Mouse (Mus musculus): ENCODE data around the gene Sephs2. TPM values are rescaled to one million over a fixed set of nuclear protein-coding genes. Genes with fewer than 3 reads are reported as not detected.

Gene Sephs2
- polyA plus RNA-seq, 1 experiment = 1.5 TPM

DNA sequence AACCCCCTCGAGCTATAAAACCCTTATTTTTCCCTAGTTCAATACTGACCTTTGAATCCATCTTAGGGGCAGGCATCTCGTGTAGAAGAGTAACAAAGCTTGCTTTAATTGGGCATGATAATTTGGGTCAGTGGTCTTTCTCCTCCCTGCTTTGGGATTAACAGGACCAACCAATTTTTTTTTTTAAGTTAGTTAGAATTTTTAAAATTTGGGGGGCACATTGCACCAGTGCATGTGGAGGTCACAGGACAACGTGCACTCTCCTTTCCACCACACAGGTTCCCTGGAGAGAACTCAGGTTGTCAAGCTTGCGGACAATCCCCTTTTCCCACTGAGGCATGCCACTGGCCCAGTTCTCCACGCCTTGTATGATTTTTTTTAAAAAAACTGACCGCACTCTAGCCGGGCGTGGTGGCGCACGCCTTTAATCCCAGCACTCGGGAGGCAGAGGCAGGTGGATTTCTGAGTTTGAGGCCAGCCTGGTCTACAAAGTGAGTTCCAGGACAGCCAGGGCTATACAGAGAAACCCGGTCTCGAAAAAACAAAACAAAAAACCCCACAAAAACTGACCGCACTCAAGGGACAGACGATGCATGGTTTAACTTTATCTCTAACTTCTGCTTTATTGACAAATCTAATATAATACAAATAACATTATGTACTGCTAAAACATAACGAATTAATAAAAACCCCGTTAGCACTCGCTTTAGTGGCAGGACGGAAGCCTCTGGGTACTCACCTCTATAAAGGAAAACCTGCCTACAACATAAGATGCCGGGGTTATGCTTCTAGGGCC, 41.8 kb downstream of the Sephs2 start:
- peaks cover 14% of the 10 kb centered on the region for H3K9me3 ChIP-seq (ENCODE audit: control insufficient read depth, low read length)
- no peak for TF ChIP-seq TAL1 (IDR thresholded peaks at IDR 0.05; ENCODE audit: low read length)
- no peak for TF ChIP-seq GATA1 (IDR thresholded peaks at IDR 0.05; ENCODE audit: low read length)
- peaks cover 78% of the 10 kb centered on the region for H3K4me1 ChIP-seq (ENCODE audit: control insufficient read depth)
- H3K36me3 ChIP-seq (ENCODE audit: control insufficient read depth) = peaks cover 52% of the 10 kb centered on the region
- peak overlapping the region; percentile 95 for H3K4me3 ChIP-seq (replicated peaks)
- no peaks in the 10 kb centered on the region for H3K27me3 ChIP-seq (ENCODE audit: control insufficient read depth)

DNA sequence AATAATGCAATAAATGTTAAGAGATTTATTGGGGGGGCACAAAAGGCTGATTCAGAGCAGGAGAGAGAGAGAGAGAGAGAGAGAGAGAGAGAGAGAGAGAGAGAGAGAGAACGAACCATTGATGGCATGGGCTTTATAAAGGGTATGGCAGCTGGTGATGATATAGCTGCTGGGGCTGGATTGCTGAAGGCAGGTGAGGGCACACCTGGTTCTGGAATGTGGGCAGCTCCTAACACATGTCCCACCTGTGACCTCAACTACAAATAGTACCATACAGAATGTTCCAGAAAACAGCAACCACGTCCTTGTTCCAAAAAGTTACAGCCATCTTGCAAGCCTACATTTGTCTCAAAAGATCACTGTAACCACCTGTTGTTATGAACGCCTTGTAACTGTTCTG, 42.5 kb downstream of the Sephs2 start:
- Histone ChIP-seq H3K36me3 (ENCODE audit: control insufficient read depth) (peaks cover 48% of the 10 kb centered on the region), H3K9me3 (ENCODE audit: control insufficient read depth, low read length) (peaks cover 11% of the 10 kb centered on the region), H3K4me3 (replicated peaks) (peak overlapping the region; percentile 95), H3K27me3 (ENCODE audit: control insufficient read depth) (no peaks in the 10 kb centered on the region), H3K4me1 (ENCODE audit: control insufficient read depth) (peaks cover 79% of the 10 kb centered on the region)
- TF ChIP-seq GATA1 (IDR thresholded peaks at IDR 0.05; ENCODE audit: low read length) (no peak), TAL1 (IDR thresholded peaks at IDR 0.05; ENCODE audit: low read length) (no peak)

DNA sequence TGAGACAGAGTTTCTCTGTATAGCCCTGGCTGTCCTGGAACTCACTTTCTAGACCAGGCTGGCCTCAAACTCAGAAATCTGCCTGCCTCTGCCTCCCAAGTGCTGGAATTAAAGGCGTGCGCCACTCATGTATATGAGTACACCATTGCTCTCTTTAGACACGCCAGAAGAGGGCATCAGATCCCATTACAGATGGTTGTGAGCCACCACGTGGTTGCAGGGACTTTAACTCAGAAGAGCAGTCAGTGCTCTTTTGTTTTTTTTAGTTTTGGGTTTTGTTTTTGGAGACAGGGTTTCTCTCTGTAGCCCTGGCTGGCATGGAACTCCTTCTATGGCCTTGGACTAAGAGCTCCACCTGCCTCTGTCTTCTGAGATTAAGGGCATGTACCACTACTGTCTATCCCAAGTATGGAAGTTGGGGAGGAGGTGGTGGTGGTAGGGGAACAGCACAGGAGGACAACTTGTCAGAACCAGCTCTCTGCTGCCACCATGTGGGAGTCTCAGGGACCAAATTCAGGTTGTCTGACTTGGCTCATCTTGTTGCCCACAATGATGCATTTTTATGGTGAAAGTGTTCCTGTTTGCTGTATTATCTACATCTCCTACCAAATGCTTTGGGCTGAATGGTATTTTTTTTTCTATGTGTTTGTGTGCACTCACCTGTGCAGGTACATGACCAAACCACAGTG, 45.1 kb downstream of the Sephs2 start:
- Histone ChIP-seq H3K9me3 (ENCODE audit: control insufficient read depth, low read length) (no peaks in the 10 kb centered on the region), H3K36me3 (ENCODE audit: control insufficient read depth) (peaks cover 30% of the 10 kb centered on the region), H3K4me1 (ENCODE audit: control insufficient read depth) (peaks cover 92% of the 10 kb centered on the region), H3K4me3 (replicated peaks) (no peak overlapping the region), H3K27me3 (ENCODE audit: control insufficient read depth) (no peaks in the 10 kb centered on the region)
- no peak for TF ChIP-seq TAL1 (IDR thresholded peaks at IDR 0.05; ENCODE audit: low read length)
- TF ChIP-seq GATA1 (IDR thresholded peaks at IDR 0.05; ENCODE audit: low read length) = no peak

DNA sequence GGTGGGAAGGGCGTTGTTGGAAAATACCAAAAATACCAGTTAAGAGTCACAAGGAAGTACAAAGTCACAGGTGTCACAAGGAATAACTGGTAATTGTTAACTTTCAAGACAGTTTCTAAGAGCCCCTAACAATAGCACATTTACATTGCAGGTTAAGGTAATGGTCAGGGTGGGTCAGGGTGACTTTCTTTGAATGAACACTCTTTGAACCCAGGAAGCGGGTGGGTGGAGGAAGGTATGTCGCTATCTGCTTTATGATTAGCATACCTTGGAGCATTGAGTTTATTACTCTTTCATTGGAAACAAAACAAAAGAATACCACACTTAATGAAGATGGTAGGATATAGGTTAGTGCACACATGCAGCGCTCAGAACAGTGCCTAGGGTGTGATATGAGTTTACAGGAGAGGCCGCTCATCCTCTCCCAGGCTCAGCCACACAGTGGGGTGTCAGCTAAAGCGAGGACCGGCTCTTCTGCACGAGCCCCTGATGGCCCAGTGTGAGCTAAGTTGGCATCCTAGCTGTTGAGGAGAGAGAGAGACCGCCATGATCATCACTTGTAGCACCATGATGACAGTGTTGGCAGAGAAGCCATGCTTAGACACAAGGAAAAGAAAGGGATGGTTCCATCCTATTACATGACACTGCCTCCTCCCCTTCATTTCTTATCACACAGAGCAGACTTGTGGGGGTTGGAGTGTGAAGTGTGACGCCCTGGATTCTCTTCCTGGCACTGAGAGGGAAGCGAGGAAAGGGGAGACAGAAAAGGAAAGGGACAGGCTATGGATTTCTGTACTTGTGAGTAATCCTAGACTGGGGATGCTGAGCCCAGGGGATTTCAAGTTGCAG, 48.5 kb downstream of the Sephs2 start:
- peak overlapping the region; percentile 52 for H3K4me3 ChIP-seq (replicated peaks)
- H3K9me3 ChIP-seq (ENCODE audit: control insufficient read depth, low read length) = peaks cover 3% of the 10 kb centered on the region; the same call in 1 of the 2 replicates
- H3K4me1 ChIP-seq (ENCODE audit: control insufficient read depth) = peaks cover 87% of the 10 kb centered on the region
- TF ChIP-seq GATA1 (IDR thresholded peaks at IDR 0.05; ENCODE audit: low read length) (peak; percentile 84), TAL1 (IDR thresholded peaks at IDR 0.05; ENCODE audit: low read length) (peak; percentile 90)
- H3K27me3 ChIP-seq (ENCODE audit: control insufficient read depth) = no peaks in the 10 kb centered on the region
- H3K36me3 ChIP-seq (ENCODE audit: control insufficient read depth) = peaks cover 23% of the 10 kb centered on the region

DNA sequence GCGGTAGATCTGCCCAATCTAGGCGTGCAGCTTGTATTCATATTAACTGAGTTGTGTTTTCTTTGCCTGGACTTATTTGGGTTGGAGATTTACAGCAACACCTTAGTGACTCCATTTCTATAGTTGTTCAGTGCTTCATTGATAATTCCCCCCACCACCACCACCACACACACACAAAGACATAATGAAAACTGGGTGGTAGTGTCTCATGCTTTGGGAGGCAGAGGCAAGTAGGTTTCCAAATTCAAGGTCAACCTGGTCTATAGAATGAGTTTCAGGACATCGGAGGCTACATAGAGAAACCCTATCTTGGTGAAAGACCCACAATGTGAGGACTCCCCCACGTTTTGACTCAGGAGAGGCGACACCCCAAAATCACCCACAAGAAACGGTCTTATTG, 49.2 kb downstream of the Sephs2 start:
- TF ChIP-seq GATA1 (IDR thresholded peaks at IDR 0.05; ENCODE audit: low read length) (no peak), TAL1 (IDR thresholded peaks at IDR 0.05; ENCODE audit: low read length) (no peak)
- H3K4me1 ChIP-seq (ENCODE audit: control insufficient read depth) = peaks cover 88% of the 10 kb centered on the region
- peaks cover 16% of the 10 kb centered on the region for H3K36me3 ChIP-seq (ENCODE audit: control insufficient read depth)
- H3K9me3 ChIP-seq (ENCODE audit: control insufficient read depth, low read length) = peaks cover 3% of the 10 kb centered on the region; the same call in 1 of the 2 replicates
- no peak overlapping the region for H3K4me3 ChIP-seq (replicated peaks)
- no peaks in the 10 kb centered on the region for H3K27me3 ChIP-seq (ENCODE audit: control insufficient read depth)

DNA sequence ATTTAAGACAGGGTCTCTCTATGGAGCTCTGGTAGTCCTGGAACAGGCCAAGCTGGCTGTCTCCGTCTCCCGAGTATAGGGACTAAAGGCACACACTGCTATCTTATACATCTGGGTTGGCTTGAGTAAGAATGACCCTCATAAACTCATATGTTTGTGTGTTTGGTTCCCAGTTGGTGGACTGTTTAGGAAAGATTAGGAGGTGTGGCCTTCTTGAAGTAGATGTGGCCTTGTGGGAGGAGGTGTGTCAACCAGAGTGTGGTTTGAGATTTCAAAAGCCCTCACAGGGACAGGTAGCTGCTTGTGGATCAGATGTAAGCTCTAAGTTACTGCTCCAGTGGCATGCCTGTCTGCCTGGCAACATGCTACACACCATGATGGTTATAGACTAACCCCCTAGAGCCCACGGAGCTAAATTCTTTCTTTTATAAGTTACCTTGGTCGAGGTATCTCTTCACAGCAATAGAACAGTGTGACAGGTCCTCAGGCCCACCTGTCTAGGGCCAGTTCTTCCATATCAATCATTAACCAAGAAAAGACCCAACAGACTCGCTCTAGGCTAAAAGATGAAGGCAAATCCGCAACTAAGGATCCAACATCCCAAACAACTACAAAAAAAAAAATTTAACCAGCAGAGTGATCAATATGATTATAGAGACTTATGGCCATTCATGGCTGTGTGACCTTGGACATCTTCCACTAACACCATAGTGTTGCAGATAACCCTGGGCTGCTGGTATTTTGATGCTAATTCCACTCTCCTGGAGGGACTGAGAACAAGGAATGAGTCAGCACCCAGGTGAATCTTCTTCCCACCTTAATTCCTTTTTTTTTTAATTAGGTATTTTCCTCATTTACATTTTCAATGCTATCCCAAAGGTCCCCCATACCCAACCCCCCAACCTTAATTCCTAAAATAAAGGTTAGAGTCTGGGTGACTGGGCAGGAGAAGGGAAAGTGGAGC, 50.1 kb downstream of the Sephs2 start:
- H3K4me1 ChIP-seq (ENCODE audit: control insufficient read depth) = peaks cover 88% of the 10 kb centered on the region
- peaks cover 11% of the 10 kb centered on the region for H3K36me3 ChIP-seq (ENCODE audit: control insufficient read depth)

DNA sequence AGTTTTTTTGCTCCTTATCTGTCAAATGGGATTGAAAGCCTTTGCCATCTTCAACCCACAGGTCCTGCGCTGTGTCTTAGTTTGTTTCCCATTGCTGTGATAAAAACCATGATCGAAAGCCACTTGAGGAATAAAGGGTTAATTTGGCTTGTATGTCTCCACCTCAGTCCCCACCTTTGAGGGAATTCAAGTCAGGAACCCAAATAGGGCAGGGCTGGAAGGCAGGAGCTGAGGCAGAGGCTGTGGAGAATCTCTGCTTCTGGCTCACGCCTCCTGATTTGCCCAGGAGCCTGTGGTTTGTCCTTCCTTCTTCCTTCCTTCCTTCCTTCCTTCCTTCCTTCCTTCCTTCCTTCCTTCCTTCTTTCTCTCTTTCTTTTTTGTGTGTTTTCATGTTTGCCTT, 50.7 kb downstream of the Sephs2 start:
- H3K4me1 ChIP-seq (ENCODE audit: control insufficient read depth) = peaks cover 90% of the 10 kb centered on the region
- H3K4me3 ChIP-seq (replicated peaks) = no peak overlapping the region
- peaks cover 3% of the 10 kb centered on the region; the same call in 1 of the 2 replicates for H3K9me3 ChIP-seq (ENCODE audit: control insufficient read depth, low read length)
- TF ChIP-seq TAL1 (IDR thresholded peaks at IDR 0.05; ENCODE audit: low read length) (no peak), GATA1 (IDR thresholded peaks at IDR 0.05; ENCODE audit: low read length) (no peak)
- H3K27me3 ChIP-seq (ENCODE audit: control insufficient read depth) = no peaks in the 10 kb centered on the region
- peaks cover 11% of the 10 kb centered on the region for H3K36me3 ChIP-seq (ENCODE audit: control insufficient read depth)

More for the DNA sequence above, 50.1 kb downstream of the Sephs2 start:
- Histone ChIP-seq H3K9me3 (ENCODE audit: control insufficient read depth, low read length) (peaks cover 3% of the 10 kb centered on the region; the same call in 1 of the 2 replicates), H3K27me3 (ENCODE audit: control insufficient read depth) (no peaks in the 10 kb centered on the region), H3K4me3 (replicated peaks) (peak overlapping the region; percentile 20)
- TF ChIP-seq GATA1 (IDR thresholded peaks at IDR 0.05; ENCODE audit: low read length) (0 out of 2 replicates have a peak, but pooled peaks have one; percentile 14), TAL1 (IDR thresholded peaks at IDR 0.05; ENCODE audit: low read length) (peak; percentile 51; the same call in 2 of the 3 replicates)

Other genes starting within 250 kb of the Sephs2 start
- 173 and 193 TPM in 2 replicates for gene Maz, start 247.0 kb downstream of the Sephs2 start, polyA plus RNA-seq (2012)
- 19.9 and 23.7 TPM in 2 replicates for gene Kif22, start 231.6 kb downstream of the Sephs2 start, polyA plus RNA-seq (2012)
- not detected in 2 replicates for gene Zg16, start 186.7 kb downstream of the Sephs2 start, polyA plus RNA-seq (2012)
- 1.2 and 1.4 TPM in 2 replicates for gene AI467606, start 182.7 kb downstream of the Sephs2 start, polyA plus RNA-seq (2012)
- gene Qprt, start 151.8 kb downstream of the Sephs2 start, polyA plus RNA-seq (2012) = 0.12 and 0.17 TPM in 2 replicates
- 0.52 and 0.83 TPM in 2 replicates for gene Spn, start 136.2 kb downstream of the Sephs2 start, polyA plus RNA-seq (2012)
- gene Cd2bp2, start 78.0 kb downstream of the Sephs2 start, polyA plus RNA-seq (2012) = 6.9 and 9.2 TPM in 2 replicates
- gene Tbc1d10b, start 65.6 kb downstream of the Sephs2 start, polyA plus RNA-seq (2012) = 9.3 and 10.4 TPM in 2 replicates
- gene Mylpf, start 65.2 kb downstream of the Sephs2 start, polyA plus RNA-seq (2012) = 2.0 and 3.5 TPM in 2 replicates
- 0.26 and 0.33 TPM in 2 replicates for gene Zfp553, start 41.0 kb downstream of the Sephs2 start, polyA plus RNA-seq (2012)
- 26.0 and 36.2 TPM in 2 replicates for gene Sept1, start 40.9 kb downstream of the Sephs2 start, polyA plus RNA-seq (2012)
- 4.0 and 4.8 TPM in 2 replicates for gene Zfp771, start 29.8 kb downstream of the Sephs2 start, polyA plus RNA-seq (2012)
- gene Dctpp1, start 13.3 kb downstream of the Sephs2 start, polyA plus RNA-seq (2012) = 9.7 and 14.1 TPM in 2 replicates
- gene Itgal, start 22.2 kb upstream of the Sephs2 start, polyA plus RNA-seq (2012) = 0.06 TPM in 2 replicates
- 0.17 and 0.26 TPM in 2 replicates for gene Zfp768, start 71.5 kb upstream of the Sephs2 start, polyA plus RNA-seq (2012)
- 0.08 TPM in 1 of 2 replicates, not detected in the other for gene Zfp747, start 102.0 kb upstream of the Sephs2 start, polyA plus RNA-seq (2012)
- 0.02 TPM in 2 replicates for gene 9130019O22Rik, start 113.1 kb upstream of the Sephs2 start, polyA plus RNA-seq (2012)
- 0.06 TPM in 1 of 2 replicates, not detected in the other for gene E430018J23Rik, start 119.6 kb upstream of the Sephs2 start, polyA plus RNA-seq (2012)
- gene Zfp764, start 132.8 kb upstream of the Sephs2 start, polyA plus RNA-seq (2012) = 0.04 TPM in 1 of 2 replicates, not detected in the other
- 2.3 and 2.4 TPM in 2 replicates for gene Zfp688, start 148.0 kb upstream of the Sephs2 start, polyA plus RNA-seq (2012)
- 2.1 and 3.0 TPM in 2 replicates for gene Zfp689, start 175.1 kb upstream of the Sephs2 start, polyA plus RNA-seq (2012)
- 11.7 and 14.3 TPM in 2 replicates for gene Prr14, start 185.6 kb upstream of the Sephs2 start, polyA plus RNA-seq (2012)
- gene Fbrs, start 205.1 kb upstream of the Sephs2 start, polyA plus RNA-seq (2012) = 36.3 and 37.8 TPM in 2 replicates
- 1.0 and 1.5 TPM in 2 replicates for gene Srcap, start 237.9 kb upstream of the Sephs2 start, polyA plus RNA-seq (2012)
- 7.0 and 7.8 TPM in 2 replicates for gene Gm42715, start 245.5 kb upstream of the Sephs2 start, polyA plus RNA-seq (2012)